Mouse (Mus musculus) liver, postnatal 0 days (tissue): ENCODE measurements around the gene Celf2.
"Not testable (repeated sequence)": the region's sequence is repeated elsewhere in the genome, so short reads cannot be mapped to it uniquely, and the experiment has no call there.

Source experiments
- CTCF ChIP-seq: sonication (generic); IDR thresholded peaks from 2 replicates; pipeline ENCODE4 v1.5.1; 2016; ENCODE audit warnings: antibody characterized with exemption, low read depth
- EP300 ChIP-seq: IDR thresholded peaks from 2 replicates; pipeline ENCODE4 v1.6.1; 2016; ENCODE audit warnings: antibody characterized with exemption, low read depth, mild to moderate bottlenecking

- TF ChIP-seq CTCF, EP300: not testable (repeated sequence)
Measured at GRCm38 (mm10) chr2:7262668-7263067, 246.7 kb downstream of the Celf2 start.
